Mouse (Mus musculus) lung, postnatal 0 days (tissue): Measurements from ENCODE around the gene Mfap1b.

Experiments used
- CTCF ChIP-seq: IDR thresholded peaks from 2 replicates; pipeline ENCODE4 v1.5.1; 2016; ENCODE audit warnings: antibody characterized with exemption, mild to moderate bottlenecking
- EP300 ChIP-seq: IDR thresholded peaks from 2 replicates; pipeline ENCODE4 v1.6.1; 2016; ENCODE audit warnings: antibody characterized with exemption, mild to moderate bottlenecking, control low read depth

DNA sequence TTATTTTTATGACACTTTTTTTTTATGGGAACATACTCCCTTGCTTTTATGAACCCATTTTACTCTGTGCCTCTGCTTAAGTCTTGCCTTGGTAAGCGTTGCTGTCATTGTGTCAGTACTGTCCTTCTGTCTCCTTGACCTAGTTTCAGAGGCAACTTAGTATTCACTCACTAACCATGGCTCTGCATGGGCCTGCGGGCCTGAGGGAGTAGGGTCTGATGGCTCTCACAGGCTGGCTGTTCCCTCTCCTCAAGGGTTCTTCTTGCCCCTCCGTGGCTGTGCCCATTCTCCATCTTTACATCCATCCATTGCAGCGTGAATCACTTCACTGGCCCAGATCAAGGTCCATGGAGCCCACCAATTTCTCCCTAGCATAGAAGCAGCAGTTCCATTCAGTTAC is 27.4 kb downstream of the Mfap1b start:
- TF ChIP-seq CTCF, result no peak
- TF ChIP-seq EP300, result no peak
